Mouse (Mus musculus): ENCODE data around the gene Gal3st2. TPM values are rescaled to one million over a fixed set of nuclear protein-coding genes. Genes with fewer than 3 reads are reported as not detected.
A peak's percentile ranks its signal among the peaks of the same experiment; 100 is the strongest.
"Not testable (repeated sequence)": the region's sequence is repeated elsewhere in the genome, so short reads cannot be mapped to it uniquely, and the experiment has no call there.

The Gal3st2 gene
- polyA plus RNA-seq, 1 experiment from 2014 or later, result 0.06 TPM

DNA sequence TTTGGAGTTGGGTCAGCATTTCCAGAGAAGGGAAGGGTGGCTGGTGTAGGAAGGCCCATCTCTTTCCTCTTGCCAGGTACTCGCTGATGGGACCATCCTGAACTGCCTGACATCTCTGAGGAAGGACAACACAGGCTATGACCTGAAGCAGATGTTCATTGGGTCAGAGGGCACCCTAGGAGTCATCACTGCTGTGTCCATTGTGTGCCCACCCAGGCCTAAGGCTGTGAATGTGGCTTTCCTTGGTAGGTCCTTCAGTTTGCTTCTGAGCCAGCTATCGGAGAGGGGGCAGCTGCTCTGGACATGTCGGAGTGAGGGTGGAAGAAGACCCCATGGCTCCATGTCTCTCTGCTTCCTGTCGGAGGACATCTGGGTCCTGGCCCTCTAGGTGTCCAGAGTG lies 25.9 kb upstream of the Gal3st2 start:
- Histone ChIP-seq H3K9ac (no peak overlapping the region), H3K4me3 (replicated peaks) (no peak overlapping the region), H3K27me3 (replicated peaks) (no peaks in the 10 kb centered on the region), H3K27ac (no peak overlapping the region), H3K4me1 (no peaks in the 10 kb centered on the region), H3K36me3 (no peaks in the 10 kb centered on the region; the same call in 1 of the 2 replicates), H3K4me2 (no peak overlapping the region), H3K9me3 (no peaks in the 10 kb centered on the region)
- no peak for ATAC-seq (ENCODE audit: insufficient read depth, low FRiP score, low read depth)
- WGBS, result 92% methylated on average over 4 of the region's 4 CpGs

- Histone ChIP-seq H3K4me1 (no peaks in the 10 kb centered on the region), H3K27me3 (replicated peaks) (no peaks in the 10 kb centered on the region), H3K9ac (no peak overlapping the region), H3K36me3 (no peaks in the 10 kb centered on the region; the same call in 1 of the 2 replicates), H3K9me3 (no peaks in the 10 kb centered on the region), H3K27ac (no peak overlapping the region), H3K4me2 (no peak overlapping the region), H3K4me3 (replicated peaks) (no peak overlapping the region)
- 83% methylated on average over 6 of the region's 6 CpGs for WGBS
- ATAC-seq (ENCODE audit: insufficient read depth, low FRiP score, low read depth), result no peak
Observed at GRCm38 (mm10) chr1:93835876-93836531, 25.1 kb upstream of the Gal3st2 start.

DNA sequence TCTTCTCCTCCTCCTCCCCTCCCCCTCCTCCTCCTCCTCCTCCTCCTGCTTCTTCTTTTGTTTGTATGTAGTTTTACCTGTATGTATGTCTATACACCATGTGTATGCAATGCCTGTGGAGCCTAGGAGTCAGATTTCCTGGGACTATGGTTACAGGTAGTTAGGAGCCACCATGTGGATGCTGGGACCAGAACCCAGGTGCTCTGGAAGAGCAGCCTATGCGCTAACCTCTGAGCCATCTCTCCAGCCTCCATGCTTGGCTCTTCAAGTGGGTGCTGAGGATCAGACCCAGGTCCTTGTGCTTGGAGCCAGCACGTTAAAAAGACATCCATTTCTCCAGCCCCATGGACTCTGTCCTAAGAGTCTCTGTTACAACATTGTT lies 24.6 kb upstream of the Gal3st2 start:
- Histone ChIP-seq H3K4me3 (replicated peaks) (no peak overlapping the region), H3K4me2 (no peak overlapping the region), H3K36me3 (no peaks in the 10 kb centered on the region; the same call in 1 of the 2 replicates), H3K4me1 (no peaks in the 10 kb centered on the region), H3K27me3 (replicated peaks) (no peaks in the 10 kb centered on the region), H3K9ac (no peak overlapping the region), H3K27ac (no peak overlapping the region), H3K9me3 (no peaks in the 10 kb centered on the region)
- WGBS, result 81% methylated on average over 2 of the region's 2 CpGs
- no peak for ATAC-seq (ENCODE audit: insufficient read depth, low FRiP score, low read depth)

DNA sequence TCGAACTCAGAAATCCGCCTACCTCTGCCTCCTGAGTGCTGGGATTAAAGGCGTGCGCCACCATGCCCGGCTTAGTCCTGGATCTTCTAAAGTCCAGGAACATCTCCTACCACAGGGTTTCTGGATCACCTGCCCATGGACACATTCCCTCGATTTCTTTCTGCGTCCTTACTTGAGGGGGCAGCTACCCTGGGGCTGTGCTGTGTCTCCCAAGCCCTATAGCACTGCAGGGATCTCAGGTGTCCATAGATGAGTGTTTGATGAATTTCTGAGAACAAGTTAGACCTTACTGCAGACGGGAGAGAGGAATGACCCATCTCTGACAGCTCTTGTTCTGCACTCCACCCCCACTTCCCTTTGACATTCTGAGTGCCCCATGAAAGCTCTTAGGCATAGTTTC lies 23.8 kb upstream of the Gal3st2 start:
- ATAC-seq (ENCODE audit: insufficient read depth, low FRiP score, low read depth), result no peak

GRCm38 (mm10) chr1:93838569-93838968 lies 22.5 kb upstream of the Gal3st2 start:
- H3K4me3 ChIP-seq (replicated peaks); H3K4me1 ChIP-seq; H3K9ac ChIP-seq; H3K27ac ChIP-seq; H3K9me3 ChIP-seq; H3K4me2 ChIP-seq; ATAC-seq (ENCODE audit: insufficient read depth, low FRiP score, low read depth); H3K27me3 ChIP-seq (replicated peaks); H3K36me3 ChIP-seq: not testable (repeated sequence)
- 87% methylated on average over 8 of the region's 8 CpGs for WGBS

More for the DNA sequence above, 23.8 kb upstream of the Gal3st2 start:
- WGBS, result 91% methylated on average over 8 of the region's 8 CpGs
- Histone ChIP-seq H3K36me3 (no peaks in the 10 kb centered on the region; the same call in 1 of the 2 replicates), H3K27ac (no peak overlapping the region), H3K4me1 (no peaks in the 10 kb centered on the region), H3K4me2 (no peak overlapping the region), H3K4me3 (replicated peaks) (no peak overlapping the region), H3K9ac (no peak overlapping the region), H3K27me3 (replicated peaks) (no peaks in the 10 kb centered on the region), H3K9me3 (no peaks in the 10 kb centered on the region)

DNA sequence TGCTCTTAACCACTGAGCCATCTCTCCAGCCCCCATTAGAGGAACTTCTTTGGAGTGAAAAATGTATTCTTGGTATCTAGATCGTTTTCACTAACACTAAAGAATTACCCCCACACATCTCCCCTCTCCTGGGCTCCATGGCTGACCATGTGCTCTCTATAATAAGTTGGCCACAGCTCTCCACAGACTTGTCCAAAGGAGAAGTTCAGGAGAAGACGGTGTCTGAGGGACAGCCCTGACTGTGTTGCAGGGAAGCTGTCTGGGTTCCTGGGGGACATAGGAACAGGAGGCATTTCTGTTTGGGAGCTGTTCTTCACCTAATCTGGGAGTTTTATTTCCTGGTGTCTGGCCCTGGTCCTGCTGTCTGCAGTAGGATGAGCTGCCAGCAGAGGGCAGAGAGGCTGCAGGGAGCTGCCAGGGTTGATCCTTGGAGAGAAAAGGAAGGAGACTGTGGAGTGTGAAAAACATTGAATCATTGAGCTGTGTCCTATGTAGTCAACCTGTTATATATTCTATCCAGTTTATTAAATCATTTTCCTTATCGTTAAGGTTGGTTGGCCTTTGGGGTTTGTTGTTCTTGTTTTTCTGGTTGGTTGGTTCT lies 15.2 kb upstream of the Gal3st2 start:
- not testable (repeated sequence) for H3K27me3 ChIP-seq (replicated peaks); H3K4me2 ChIP-seq; H3K4me3 ChIP-seq (replicated peaks); H3K36me3 ChIP-seq; H3K4me1 ChIP-seq; H3K9me3 ChIP-seq; H3K9ac ChIP-seq; H3K27ac ChIP-seq
- 85% methylated on average over 2 of the region's 3 CpGs for WGBS
- peak; percentile 58; the same call in 1 of the 2 replicates for ATAC-seq (ENCODE audit: insufficient read depth, low FRiP score, low read depth)

DNA sequence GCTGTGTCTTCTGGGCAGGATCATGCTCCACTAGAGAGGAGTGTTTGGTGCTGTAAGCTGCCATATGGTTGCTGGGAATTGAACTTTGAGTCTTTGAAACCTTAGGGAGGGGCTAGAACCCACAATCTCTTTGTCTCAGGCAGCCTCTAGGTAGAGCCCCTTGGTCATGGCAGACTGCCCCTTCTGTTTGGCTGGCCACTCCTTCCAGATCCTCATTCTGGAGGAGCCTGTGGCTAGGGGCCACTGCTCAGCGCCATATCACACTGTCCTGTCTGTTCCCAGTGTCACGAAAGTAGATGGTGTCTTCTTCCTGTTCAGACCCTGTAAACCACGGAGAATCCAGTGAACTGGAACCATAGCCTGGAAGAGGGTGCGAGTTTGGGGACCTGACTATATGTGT lies 5.3 kb upstream of the Gal3st2 start:
- 94% methylated on average over 4 of the region's 4 CpGs for WGBS
- not testable (repeated sequence) for ATAC-seq (ENCODE audit: insufficient read depth, low FRiP score, low read depth); H3K27me3 ChIP-seq (replicated peaks); H3K27ac ChIP-seq; H3K4me1 ChIP-seq; H3K4me3 ChIP-seq (replicated peaks); H3K9me3 ChIP-seq; H3K4me2 ChIP-seq; H3K9ac ChIP-seq; H3K36me3 ChIP-seq

- Histone ChIP-seq H3K4me2 (no peak overlapping the region), H3K27ac (no peak overlapping the region), H3K27me3 (replicated peaks) (no peaks in the 10 kb centered on the region), H3K4me3 (replicated peaks) (no peak overlapping the region), H3K4me1 (no peaks in the 10 kb centered on the region), H3K36me3 (no peaks in the 10 kb centered on the region), H3K9ac (no peak overlapping the region), H3K9me3 (no peaks in the 10 kb centered on the region)
- 53% methylated on average over 6 of the region's 6 CpGs for whole genome bisulfite sequencing
- ATAC-seq (ENCODE audit: insufficient read depth, low FRiP score, low read depth), result no peak
Observed at GRCm38 (mm10) chr1:93857370-93857769, 3.7 kb upstream of the Gal3st2 start.

GRCm38 (mm10) chr1:93857991-93858390 lies 3.1 kb upstream of the Gal3st2 start:
- Histone ChIP-seq H3K27ac (no peak overlapping the region), H3K27me3 (replicated peaks) (no peaks in the 10 kb centered on the region), H3K4me3 (replicated peaks) (no peak overlapping the region), H3K36me3 (no peaks in the 10 kb centered on the region), H3K4me2 (no peak overlapping the region), H3K9ac (no peak overlapping the region), H3K9me3 (no peaks in the 10 kb centered on the region), H3K4me1 (no peaks in the 10 kb centered on the region)
- whole genome bisulfite sequencing, result 60% methylated on average over 3 of the region's 3 CpGs
- ATAC-seq (ENCODE audit: insufficient read depth, low FRiP score, low read depth), result no peak

GRCm38 (mm10) chr1:93859619-93860018 lies 1.5 kb upstream of the Gal3st2 start:
- no peak overlapping the region for H3K4me2 ChIP-seq
- no peak overlapping the region for H3K9ac ChIP-seq
- H3K4me3 ChIP-seq (replicated peaks), result no peak overlapping the region
- no peak for ATAC-seq (ENCODE audit: insufficient read depth, low FRiP score, low read depth)
- no peaks in the 10 kb centered on the region for H3K27me3 ChIP-seq (replicated peaks)
- no peak overlapping the region for H3K27ac ChIP-seq
- H3K4me1 ChIP-seq, result no peaks in the 10 kb centered on the region
- H3K36me3 ChIP-seq, result no peaks in the 10 kb centered on the region
- no peaks in the 10 kb centered on the region for H3K9me3 ChIP-seq

DNA sequence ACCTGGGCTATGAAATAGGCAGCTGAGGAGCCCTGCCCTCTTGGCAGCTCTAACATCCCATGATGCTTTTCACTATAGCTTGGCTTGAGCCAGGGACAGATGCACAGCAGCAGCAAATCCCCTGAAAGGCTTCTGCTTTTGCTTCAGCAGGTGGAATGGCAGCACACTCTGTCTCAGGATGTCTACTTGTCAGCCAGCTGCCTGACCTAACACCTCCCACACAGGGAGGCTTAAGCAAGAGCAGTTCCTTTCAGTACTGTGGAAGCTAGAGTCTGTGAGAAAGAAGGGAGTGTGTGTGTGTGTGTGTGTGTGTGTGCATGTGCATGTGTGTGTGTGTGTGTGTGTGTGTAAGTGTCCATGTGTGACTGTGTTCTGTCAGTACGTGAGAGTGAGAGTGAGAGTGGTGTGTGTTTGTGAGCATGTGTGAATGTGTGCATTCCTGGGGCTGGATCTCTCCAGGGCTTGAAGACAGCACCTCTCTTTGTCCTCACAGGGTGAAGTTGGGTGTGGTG lies 10.5 kb downstream of the Gal3st2 start:
- WGBS, result 40% methylated on average over 1 of the region's 1 CpGs
- not testable (repeated sequence) for H3K36me3 ChIP-seq; H3K4me2 ChIP-seq; ATAC-seq (ENCODE audit: insufficient read depth, low FRiP score, low read depth); H3K27me3 ChIP-seq (replicated peaks); H3K4me1 ChIP-seq; H3K27ac ChIP-seq; H3K4me3 ChIP-seq (replicated peaks); H3K9me3 ChIP-seq; H3K9ac ChIP-seq

DNA sequence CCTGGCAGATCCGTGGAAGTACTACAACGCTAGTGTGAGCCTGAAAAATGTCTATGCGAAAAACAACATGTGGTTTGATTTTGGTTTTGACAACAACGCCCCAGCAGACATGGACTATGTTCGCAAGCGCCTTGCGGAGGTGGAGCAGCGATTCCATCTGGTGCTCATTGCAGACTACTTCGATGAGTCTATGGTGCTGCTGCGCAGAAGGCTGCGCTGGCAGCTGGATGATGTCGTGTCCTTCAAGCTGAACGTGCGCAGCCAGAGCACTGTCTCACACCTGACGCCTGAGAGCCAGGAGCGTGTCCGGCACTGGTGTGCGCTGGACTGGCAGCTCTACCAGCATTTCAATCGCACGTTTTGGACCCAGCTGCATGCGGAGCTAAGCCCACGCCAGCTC lies 13.3 kb downstream of the Gal3st2 start:
- ATAC-seq (ENCODE audit: insufficient read depth, low FRiP score, low read depth); H3K27me3 ChIP-seq (replicated peaks); H3K4me1 ChIP-seq; H3K4me3 ChIP-seq (replicated peaks); H3K27ac ChIP-seq; H3K36me3 ChIP-seq; H3K4me2 ChIP-seq; H3K9ac ChIP-seq; H3K9me3 ChIP-seq: not testable (repeated sequence)
- 87% methylated on average over 15 of the region's 22 CpGs for WGBS

Data from stomach, embryonic 15.5 days (tissue).